Mouse (Mus musculus) stomach, postnatal 0 days (tissue): ENCODE results near the gene Gm4869.

ENCODE experiments used
- CTCF ChIP-seq: IDR thresholded peaks from 2 replicates; pipeline ENCODE4 v1.5.1; 2016; ENCODE audit warnings: antibody characterized with exemption, low read depth, mild to moderate bottlenecking, moderate library complexity
- EP300 ChIP-seq: optimal IDR thresholded peaks from 2 replicates; pipeline ENCODE3; 2016; ENCODE audit warnings: antibody characterized with exemption

DNA sequence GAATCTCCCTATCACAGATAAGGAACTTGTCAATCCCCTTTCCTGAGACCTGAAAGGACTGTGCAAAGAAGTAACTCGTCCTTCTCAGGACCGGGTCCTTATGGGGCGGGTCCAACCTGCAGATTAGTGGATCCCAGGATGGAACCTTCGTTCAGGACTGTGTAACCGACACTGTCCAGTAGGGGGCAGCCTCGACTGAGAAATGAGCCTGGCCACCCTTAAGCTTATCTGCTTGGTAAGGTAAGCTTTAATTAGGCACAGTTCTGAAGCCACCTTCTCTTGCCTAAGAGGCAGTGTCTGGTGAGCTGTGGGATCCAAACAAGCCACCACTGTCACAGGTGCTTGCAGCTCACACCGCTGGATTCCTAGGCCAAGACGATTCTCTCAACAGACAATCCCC is 94.7 kb downstream of the Gm4869 start:
- no peak for TF ChIP-seq EP300
- TF ChIP-seq CTCF = peak; percentile 96
